Mouse (Mus musculus): ENCODE measurements around the gene Ulk4. TPM values are rescaled to one million over a fixed set of nuclear protein-coding genes. Genes with fewer than 3 reads are reported as not detected.

The Ulk4 gene
- polyA plus RNA-seq, 1 experiment from 2014 or later, result 136 TPM

GRCm38 (mm10) chr9:120988088-120988487 is 288.9 kb downstream of the Ulk4 start:
- H3K27ac ChIP-seq, result no peak overlapping the region
- 17% methylated on average over 9 of the region's 9 CpGs for whole genome bisulfite sequencing
- peaks cover 9% of the 10 kb centered on the region for H3K4me1 ChIP-seq (replicated peaks; ENCODE audit: insufficient read depth, low read length)
- H3K36me3 ChIP-seq (ENCODE audit: insufficient read depth, low read length), result no peaks in the 10 kb centered on the region
- no peaks in the 10 kb centered on the region for H3K9me3 ChIP-seq (replicated peaks; ENCODE audit: low read length)
- DNase-seq (ENCODE audit: low spot score) (peak; percentile 60), ATAC-seq (replicated peaks; ENCODE audit: low FRiP score, low read depth) (peak; percentile 26; the same call in 1 of the 2 replicates)
- no peaks in the 10 kb centered on the region for H3K27me3 ChIP-seq (ENCODE audit: insufficient read depth, low read length)
- no peak for TF ChIP-seq CTCF (IDR thresholded peaks at IDR 0.05; ENCODE audit: low read depth)
- no peak overlapping the region for H3K9ac ChIP-seq (ENCODE audit: low read depth, low read length)
- H3K4me2 ChIP-seq (ENCODE audit: low read length), result no peak overlapping the region
- no peak overlapping the region for H3K4me3 ChIP-seq (replicated peaks; ENCODE audit: low read depth, low read length)

GRCm38 (mm10) chr9:120986994-120987393 is 290.0 kb downstream of the Ulk4 start:
- ATAC-seq (replicated peaks; ENCODE audit: low FRiP score, low read depth) (no peak), DNase-seq (ENCODE audit: low spot score) (no peak)
- Histone ChIP-seq H3K36me3 (ENCODE audit: insufficient read depth, low read length) (no peaks in the 10 kb centered on the region), H3K4me3 (replicated peaks; ENCODE audit: low read depth, low read length) (no peak overlapping the region), H3K27me3 (ENCODE audit: insufficient read depth, low read length) (no peaks in the 10 kb centered on the region), H3K27ac (no peak overlapping the region), H3K4me2 (ENCODE audit: low read length) (no peak overlapping the region), H3K4me1 (replicated peaks; ENCODE audit: insufficient read depth, low read length) (peaks cover 9% of the 10 kb centered on the region), H3K9me3 (replicated peaks; ENCODE audit: low read length) (no peaks in the 10 kb centered on the region), H3K9ac (ENCODE audit: low read depth, low read length) (no peak overlapping the region)
- WGBS, result 69% methylated on average over 4 of the region's 4 CpGs
- no peak for TF ChIP-seq CTCF (IDR thresholded peaks at IDR 0.05; ENCODE audit: low read depth)

GRCm38 (mm10) chr9:120986255-120986654 is 290.7 kb downstream of the Ulk4 start:
- no peak overlapping the region for H3K4me2 ChIP-seq (ENCODE audit: low read length)
- TF ChIP-seq CTCF (IDR thresholded peaks at IDR 0.05; ENCODE audit: low read depth), result no peak
- no peaks in the 10 kb centered on the region for H3K9me3 ChIP-seq (replicated peaks; ENCODE audit: low read length)
- no peaks in the 10 kb centered on the region for H3K36me3 ChIP-seq (ENCODE audit: insufficient read depth, low read length)
- no peak overlapping the region for H3K27ac ChIP-seq
- no peaks in the 10 kb centered on the region for H3K27me3 ChIP-seq (ENCODE audit: insufficient read depth, low read length)
- no peak overlapping the region for H3K4me3 ChIP-seq (replicated peaks; ENCODE audit: low read depth, low read length)
- peaks cover 9% of the 10 kb centered on the region for H3K4me1 ChIP-seq (replicated peaks; ENCODE audit: insufficient read depth, low read length)
- WGBS, result 91% methylated on average over 3 of the region's 3 CpGs
- H3K9ac ChIP-seq (ENCODE audit: low read depth, low read length), result no peak overlapping the region
- DNase-seq (ENCODE audit: low spot score), result no peak
- no peak for ATAC-seq (replicated peaks; ENCODE audit: low FRiP score, low read depth)

- no peaks in the 10 kb centered on the region for H3K36me3 ChIP-seq (ENCODE audit: insufficient read depth, low read length)
- H3K9me3 ChIP-seq (replicated peaks; ENCODE audit: low read length), result no peaks in the 10 kb centered on the region
- H3K9ac ChIP-seq (ENCODE audit: low read depth, low read length), result no peak overlapping the region
- no peak overlapping the region for H3K4me3 ChIP-seq (replicated peaks; ENCODE audit: low read depth, low read length)
- no peak for TF ChIP-seq CTCF (IDR thresholded peaks at IDR 0.05; ENCODE audit: low read depth)
- no peak overlapping the region for H3K27ac ChIP-seq
- ATAC-seq (replicated peaks; ENCODE audit: low FRiP score, low read depth), result 0 out of 2 replicates have a peak, but pooled peaks have one; percentile 25
- no peak for DNase-seq (ENCODE audit: low spot score)
- peaks cover 9% of the 10 kb centered on the region for H3K4me1 ChIP-seq (replicated peaks; ENCODE audit: insufficient read depth, low read length)
- no peak overlapping the region for H3K4me2 ChIP-seq (ENCODE audit: low read length)
- no peaks in the 10 kb centered on the region for H3K27me3 ChIP-seq (ENCODE audit: insufficient read depth, low read length)
- 94% methylated on average over 5 of the region's 5 CpGs for WGBS
Measured at GRCm38 (mm10) chr9:120985524-120985923, 291.5 kb downstream of the Ulk4 start.

GRCm38 (mm10) chr9:120985009-120985408 is 292.0 kb downstream of the Ulk4 start:
- Histone ChIP-seq H3K27ac (no peak overlapping the region), H3K4me2 (ENCODE audit: low read length) (no peak overlapping the region)

GRCm38 (mm10) chr9:120984509-120984908 is 292.5 kb downstream of the Ulk4 start:
- Histone ChIP-seq H3K36me3 (ENCODE audit: insufficient read depth, low read length) (no peaks in the 10 kb centered on the region), H3K4me1 (replicated peaks; ENCODE audit: insufficient read depth, low read length) (peaks cover 9% of the 10 kb centered on the region), H3K9ac (ENCODE audit: low read depth, low read length) (no peak overlapping the region), H3K27me3 (ENCODE audit: insufficient read depth, low read length) (no peaks in the 10 kb centered on the region), H3K4me3 (replicated peaks; ENCODE audit: low read depth, low read length) (no peak overlapping the region), H3K4me2 (ENCODE audit: low read length) (no peak overlapping the region), H3K9me3 (replicated peaks; ENCODE audit: low read length) (no peaks in the 10 kb centered on the region), H3K27ac (no peak overlapping the region)
- WGBS, result 47% methylated on average over 5 of the region's 5 CpGs
- ATAC-seq (replicated peaks; ENCODE audit: low FRiP score, low read depth), result no peak
- no peak for DNase-seq (ENCODE audit: low spot score)
- TF ChIP-seq CTCF (IDR thresholded peaks at IDR 0.05; ENCODE audit: low read depth), result no peak

More at GRCm38 (mm10) chr9:120985009-120985408, 292.0 kb downstream of the Ulk4 start:
- no peaks in the 10 kb centered on the region for H3K27me3 ChIP-seq (ENCODE audit: insufficient read depth, low read length)
- no peak for TF ChIP-seq CTCF (IDR thresholded peaks at IDR 0.05; ENCODE audit: low read depth)
- ATAC-seq (replicated peaks; ENCODE audit: low FRiP score, low read depth) (no peak), DNase-seq (ENCODE audit: low spot score) (no peak)
- peaks cover 9% of the 10 kb centered on the region for H3K4me1 ChIP-seq (replicated peaks; ENCODE audit: insufficient read depth, low read length)
- H3K4me3 ChIP-seq (replicated peaks; ENCODE audit: low read depth, low read length), result no peak overlapping the region
- WGBS, result 96% methylated on average over 5 of the region's 5 CpGs
- no peaks in the 10 kb centered on the region for H3K36me3 ChIP-seq (ENCODE audit: insufficient read depth, low read length)
- no peaks in the 10 kb centered on the region for H3K9me3 ChIP-seq (replicated peaks; ENCODE audit: low read length)
- no peak overlapping the region for H3K9ac ChIP-seq (ENCODE audit: low read depth, low read length)

- Histone ChIP-seq H3K4me1 (replicated peaks; ENCODE audit: insufficient read depth, low read length) (peaks cover 9% of the 10 kb centered on the region), H3K4me3 (replicated peaks; ENCODE audit: low read depth, low read length) (no peak overlapping the region), H3K27me3 (ENCODE audit: insufficient read depth, low read length) (no peaks in the 10 kb centered on the region), H3K27ac (no peak overlapping the region), H3K9ac (ENCODE audit: low read depth, low read length) (no peak overlapping the region), H3K36me3 (ENCODE audit: insufficient read depth, low read length) (no peaks in the 10 kb centered on the region), H3K4me2 (ENCODE audit: low read length) (no peak overlapping the region), H3K9me3 (replicated peaks; ENCODE audit: low read length) (no peaks in the 10 kb centered on the region)
- TF ChIP-seq CTCF (IDR thresholded peaks at IDR 0.05; ENCODE audit: low read depth), result no peak
- ATAC-seq (replicated peaks; ENCODE audit: low FRiP score, low read depth) (no peak), DNase-seq (ENCODE audit: low spot score) (no peak)
- 85% methylated on average over 8 of the region's 8 CpGs for WGBS
Measured at GRCm38 (mm10) chr9:120983849-120984248, 293.1 kb downstream of the Ulk4 start.

All from kidney, postnatal 0 days (tissue).